Mouse (Mus musculus): ENCODE results near the gene Rab35. TPM values are rescaled to one million over a fixed set of nuclear protein-coding genes. Genes with fewer than 3 reads are reported as not detected.

Rab35 gene
- total and polyA plus RNA-seq, 2 experiments from 2014 or later: 25.3 to 80.5 TPM

DNA sequence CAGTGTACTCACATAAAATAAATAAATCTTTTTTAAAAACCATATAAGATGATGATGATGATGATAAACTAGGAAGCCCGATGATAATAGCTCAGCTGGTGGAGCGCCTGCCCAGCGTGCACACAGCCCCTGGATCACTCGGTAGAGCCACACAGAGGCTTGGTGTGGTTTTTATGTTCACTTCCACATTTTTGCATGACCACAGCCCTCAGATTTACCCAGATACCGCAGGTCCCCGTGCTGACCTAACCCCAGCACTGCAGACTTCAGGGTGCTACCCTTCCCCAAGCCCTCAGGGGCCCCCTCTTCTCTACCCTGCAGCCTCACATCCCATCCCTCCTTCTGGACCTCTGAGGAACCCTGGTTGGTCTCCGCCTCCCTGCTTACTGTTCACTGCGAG, 3.6 kb upstream of the Rab35 start:
- Histone ChIP-seq H3K27me3 (ENCODE audit: insufficient read depth, low read length) (no peaks in the 10 kb centered on the region), H3K36me3 (ENCODE audit: insufficient read depth, low read length) (no peaks in the 10 kb centered on the region), H3K4me3 (ENCODE audit: low read length) (no peak overlapping the region), H3K27ac (no peak overlapping the region), H3K9me3 (ENCODE audit: low read length) (no peaks in the 10 kb centered on the region), H3K9ac (replicated peaks; ENCODE audit: low read length) (no peak overlapping the region), H3K4me1 (ENCODE audit: insufficient read depth, low read length) (peaks cover 6% of the 10 kb centered on the region; the same call in 1 of the 2 replicates), H3K4me2 (ENCODE audit: low read depth, low read length) (no peak overlapping the region)
- no peak for ATAC-seq
- DNase-seq (ENCODE audit: low spot score): no peak
- 79% methylated on average over 8 of the region's 8 CpGs for WGBS
- TF ChIP-seq CTCF (IDR thresholded peaks at IDR 0.05; ENCODE audit: low read depth): no peak

DNA sequence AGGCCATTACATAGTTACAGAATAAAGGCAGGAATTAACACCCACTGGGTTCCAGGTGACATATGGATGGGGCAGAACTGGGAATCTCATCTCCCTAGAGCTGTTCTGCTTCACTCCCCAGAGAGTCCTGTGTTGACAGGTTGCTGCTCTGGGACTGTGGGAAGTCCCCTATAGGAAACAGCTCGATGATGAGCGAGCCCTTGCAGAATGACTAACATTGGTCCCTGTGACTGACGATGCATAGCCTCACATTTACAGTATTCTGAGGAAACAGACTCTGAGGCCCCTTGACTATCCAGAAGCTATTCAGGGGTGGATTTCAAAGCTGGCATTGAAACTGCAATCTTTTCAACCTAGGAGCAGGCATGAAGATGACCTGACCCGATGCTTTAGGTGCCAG, 2.0 kb upstream of the Rab35 start:
- Histone ChIP-seq H3K4me2 (ENCODE audit: low read depth, low read length) (no peak overlapping the region), H3K4me3 (ENCODE audit: low read length) (no peak overlapping the region), H3K9ac (replicated peaks; ENCODE audit: low read length) (no peak overlapping the region), H3K9me3 (ENCODE audit: low read length) (no peaks in the 10 kb centered on the region), H3K27me3 (ENCODE audit: insufficient read depth, low read length) (no peaks in the 10 kb centered on the region), H3K4me1 (ENCODE audit: insufficient read depth, low read length) (peaks cover 18% of the 10 kb centered on the region; the same call in 1 of the 2 replicates), H3K36me3 (ENCODE audit: insufficient read depth, low read length) (no peaks in the 10 kb centered on the region), H3K27ac (no peak overlapping the region)
- DNase-seq (ENCODE audit: low spot score): no peak
- WGBS: 90% methylated on average over 4 of the region's 4 CpGs
- TF ChIP-seq CTCF (IDR thresholded peaks at IDR 0.05; ENCODE audit: low read depth): no peak
- ATAC-seq: no peak

DNA sequence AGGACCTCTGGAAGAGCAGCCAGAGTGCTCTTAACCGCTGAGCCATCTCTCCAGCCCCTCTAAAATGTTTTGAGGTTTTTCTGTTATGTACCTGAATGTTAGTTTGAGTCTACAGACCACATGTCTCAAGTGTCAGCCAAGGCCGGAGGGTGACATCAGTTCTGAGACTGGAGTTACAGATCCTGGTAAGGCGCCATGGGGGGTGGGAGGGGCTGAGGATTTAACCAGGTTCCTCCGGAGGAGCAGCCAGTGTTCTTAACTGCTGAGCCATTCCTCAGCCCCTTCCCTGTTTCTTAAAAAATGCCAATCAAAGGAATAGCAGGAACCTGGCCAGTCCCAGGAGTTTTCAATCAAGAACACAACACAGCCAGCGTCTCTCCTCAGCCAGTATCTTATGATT, 1.4 kb upstream of the Rab35 start:
- Histone ChIP-seq H3K9ac (replicated peaks; ENCODE audit: low read length) (no peak overlapping the region), H3K27ac (no peak overlapping the region), H3K9me3 (ENCODE audit: low read length) (no peaks in the 10 kb centered on the region), H3K4me2 (ENCODE audit: low read depth, low read length) (no peak overlapping the region), H3K36me3 (ENCODE audit: insufficient read depth, low read length) (no peaks in the 10 kb centered on the region), H3K27me3 (ENCODE audit: insufficient read depth, low read length) (no peaks in the 10 kb centered on the region), H3K4me3 (ENCODE audit: low read length) (no peak overlapping the region), H3K4me1 (ENCODE audit: insufficient read depth, low read length) (peaks cover 21% of the 10 kb centered on the region; the same call in 1 of the 2 replicates)
- DNase-seq (ENCODE audit: low spot score): no peak
- WGBS: 55% methylated on average over 5 of the region's 5 CpGs
- no peak for ATAC-seq
- TF ChIP-seq CTCF (IDR thresholded peaks at IDR 0.05; ENCODE audit: low read depth): no peak

DNA sequence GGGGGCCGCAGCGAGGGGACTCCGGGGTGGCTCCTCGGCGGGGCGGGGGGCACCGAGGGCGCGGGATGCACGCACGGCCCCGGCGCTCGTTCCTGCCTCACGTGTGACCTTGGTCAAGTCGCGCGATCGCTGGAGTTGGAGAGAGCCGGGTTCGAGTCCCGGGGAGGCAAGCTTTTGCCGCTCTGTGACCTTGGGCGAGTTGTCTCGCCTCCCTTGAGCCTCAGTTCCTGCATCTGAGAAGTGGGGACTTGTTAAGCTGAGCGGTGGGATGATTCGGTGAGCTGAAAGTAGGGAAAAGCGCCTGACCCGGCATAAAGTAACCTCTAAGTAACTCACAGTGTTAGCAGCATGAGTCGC, 628 bp downstream of the Rab35 start:
- no peak for ATAC-seq
- no peak for TF ChIP-seq CTCF (IDR thresholded peaks at IDR 0.05; ENCODE audit: low read depth)
- H3K4me2 ChIP-seq (ENCODE audit: low read depth, low read length): peak overlapping the region; percentile 60
- H3K36me3 ChIP-seq (ENCODE audit: insufficient read depth, low read length): no peaks in the 10 kb centered on the region
- H3K4me3 ChIP-seq (ENCODE audit: low read length): peak overlapping the region; percentile 86
- H3K4me1 ChIP-seq (ENCODE audit: insufficient read depth, low read length): peaks cover 21% of the 10 kb centered on the region; the same call in 1 of the 2 replicates
- DNase-seq (ENCODE audit: low spot score): peak; percentile 42
- H3K27ac ChIP-seq: peak overlapping the region; percentile 92
- no peaks in the 10 kb centered on the region for H3K27me3 ChIP-seq (ENCODE audit: insufficient read depth, low read length)
- H3K9me3 ChIP-seq (ENCODE audit: low read length): no peaks in the 10 kb centered on the region
- H3K9ac ChIP-seq (replicated peaks; ENCODE audit: low read length): peak overlapping the region; percentile 93
- 1% methylated on average over 24 of the region's 30 CpGs for WGBS

DNA sequence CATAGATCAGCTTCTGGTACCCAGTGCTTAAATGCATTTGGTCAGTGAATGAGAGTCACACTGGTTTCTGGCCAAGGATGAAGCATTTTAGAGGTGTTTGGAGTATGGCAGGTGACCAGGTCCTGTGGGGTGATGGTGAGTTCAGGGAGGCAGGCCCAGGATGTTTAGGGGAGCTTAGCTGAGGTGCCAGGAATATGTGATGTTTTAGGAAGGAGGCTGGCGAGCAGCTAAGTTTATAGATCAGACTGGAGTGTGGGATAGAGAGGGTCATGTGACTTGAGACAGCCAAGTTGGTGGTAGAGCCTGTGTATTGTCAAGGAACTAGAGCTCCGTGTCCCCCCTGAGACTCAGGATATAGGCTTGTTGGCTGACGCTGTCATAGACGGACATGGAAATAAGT, 1.4 kb downstream of the Rab35 start:
- DNase-seq (ENCODE audit: low spot score): no peak
- Histone ChIP-seq H3K4me1 (ENCODE audit: insufficient read depth, low read length) (peaks cover 21% of the 10 kb centered on the region; the same call in 1 of the 2 replicates), H3K4me3 (ENCODE audit: low read length) (peak overlapping the region; percentile 86), H3K27me3 (ENCODE audit: insufficient read depth, low read length) (no peaks in the 10 kb centered on the region), H3K9ac (replicated peaks; ENCODE audit: low read length) (peak overlapping the region; percentile 93; the same call in 1 of the 2 replicates), H3K4me2 (ENCODE audit: low read depth, low read length) (peak overlapping the region; percentile 60), H3K27ac (no peak overlapping the region), H3K9me3 (ENCODE audit: low read length) (no peaks in the 10 kb centered on the region), H3K36me3 (ENCODE audit: insufficient read depth, low read length) (no peaks in the 10 kb centered on the region)
- ATAC-seq: no peak
- WGBS: 43% methylated on average over 4 of the region's 4 CpGs
- TF ChIP-seq CTCF (IDR thresholded peaks at IDR 0.05; ENCODE audit: low read depth): no peak

DNA sequence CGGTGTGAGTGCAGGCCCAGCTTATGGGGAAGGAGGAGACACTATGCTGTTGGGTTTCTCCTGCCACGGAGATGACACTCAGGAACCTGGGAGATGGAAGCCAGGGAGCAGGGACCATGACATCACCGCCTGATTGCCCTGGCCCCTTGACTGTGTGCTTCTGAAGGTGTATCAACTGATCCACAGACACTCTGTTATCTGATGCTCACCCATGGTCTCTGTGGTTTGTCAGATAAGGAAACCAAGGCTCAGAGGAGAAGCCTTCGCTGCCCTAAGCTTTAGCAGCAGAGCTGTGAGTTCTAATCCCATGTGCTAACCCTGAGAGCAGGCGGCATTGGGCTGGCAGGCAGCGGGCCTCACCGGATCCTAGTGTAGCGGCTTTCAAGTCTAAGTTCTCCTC, 2.3 kb downstream of the Rab35 start:
- Histone ChIP-seq H3K27me3 (ENCODE audit: insufficient read depth, low read length) (no peaks in the 10 kb centered on the region), H3K27ac (no peak overlapping the region), H3K9ac (replicated peaks; ENCODE audit: low read length) (0 out of 2 replicates have a peak overlapping the region, but pooled peaks have one; percentile 5), H3K4me3 (ENCODE audit: low read length) (no peak overlapping the region), H3K4me1 (ENCODE audit: insufficient read depth, low read length) (peaks cover 21% of the 10 kb centered on the region; the same call in 1 of the 2 replicates), H3K36me3 (ENCODE audit: insufficient read depth, low read length) (peaks cover 7% of the 10 kb centered on the region; the same call in 1 of the 2 replicates), H3K9me3 (ENCODE audit: low read length) (no peaks in the 10 kb centered on the region), H3K4me2 (ENCODE audit: low read depth, low read length) (no peak overlapping the region)
- ATAC-seq (no peak), DNase-seq (ENCODE audit: low spot score) (no peak)
- WGBS: 96% methylated on average over 8 of the region's 8 CpGs
- no peak for TF ChIP-seq CTCF (IDR thresholded peaks at IDR 0.05; ENCODE audit: low read depth)

DNA sequence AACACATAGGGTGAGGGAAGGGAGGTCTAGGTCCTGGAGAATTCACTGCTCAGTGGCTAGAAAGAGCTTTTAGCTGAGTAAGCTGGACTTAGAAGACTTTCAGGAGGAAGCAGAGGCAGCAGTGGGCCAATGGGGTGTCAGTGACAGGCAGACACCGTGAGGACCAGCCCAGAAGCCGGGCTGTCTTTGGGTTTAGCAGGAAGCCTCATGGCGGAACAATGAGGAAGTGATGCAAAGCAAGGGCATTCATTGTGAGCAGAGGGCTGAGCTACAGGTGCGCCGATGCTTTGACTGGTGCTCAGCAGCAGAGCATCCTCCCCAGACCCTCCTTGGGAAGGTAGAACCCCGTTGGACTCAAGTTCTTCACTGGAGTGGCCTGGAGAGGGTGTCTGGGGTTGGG, 3.8 kb downstream of the Rab35 start:
- Histone ChIP-seq H3K4me1 (ENCODE audit: insufficient read depth, low read length) (peaks cover 21% of the 10 kb centered on the region; the same call in 1 of the 2 replicates), H3K4me2 (ENCODE audit: low read depth, low read length) (no peak overlapping the region), H3K9ac (replicated peaks; ENCODE audit: low read length) (0 out of 2 replicates have a peak overlapping the region, but pooled peaks have one; percentile 13), H3K36me3 (ENCODE audit: insufficient read depth, low read length) (peaks cover 22% of the 10 kb centered on the region; the same call in 1 of the 2 replicates), H3K9me3 (ENCODE audit: low read length) (no peaks in the 10 kb centered on the region), H3K27ac (no peak overlapping the region), H3K4me3 (ENCODE audit: low read length) (no peak overlapping the region), H3K27me3 (ENCODE audit: insufficient read depth, low read length) (no peaks in the 10 kb centered on the region)
- TF ChIP-seq CTCF (IDR thresholded peaks at IDR 0.05; ENCODE audit: low read depth): no peak
- DNase-seq (ENCODE audit: low spot score) (no peak), ATAC-seq (no peak)
- WGBS: 69% methylated on average over 6 of the region's 6 CpGs

Measured in hindbrain, postnatal 0 days (tissue).